Mouse (Mus musculus): ENCODE measurements at regions not wholly inside any gene's neighbourhood (a gene's known extent, or its start where the extent isn't known, plus 50 kb on each side); places are given as distances from the start of the nearest gene placed in this dataset.

DNA sequence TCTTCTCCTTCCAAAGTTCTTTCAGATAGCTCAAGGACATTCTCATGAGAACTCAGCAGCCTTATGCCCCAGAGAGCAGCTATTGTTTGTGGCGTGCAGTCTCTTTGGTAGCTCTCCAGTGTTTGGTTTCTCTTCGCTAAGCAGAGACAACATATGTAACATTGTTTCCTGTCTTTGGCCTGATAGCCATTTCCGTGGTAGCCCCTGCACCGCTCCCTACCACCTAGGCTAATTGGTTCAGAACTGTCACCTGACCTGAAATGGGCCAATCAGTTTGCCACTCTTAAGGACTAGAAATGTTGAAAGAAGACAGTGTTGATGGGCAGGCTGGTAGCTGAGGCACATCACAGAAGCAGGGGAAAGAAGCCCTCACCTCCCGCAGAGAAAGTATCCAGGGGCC lies 54.1 kb upstream of the Pkn2 start:
- no peak for ATAC-seq (ENCODE audit: low read depth)
- DNase-seq (ENCODE audit: low spot score), result no peak
- H3K4me3 ChIP-seq (ENCODE audit: low read depth, low read length), result no peak overlapping the region
- H3K9me3 ChIP-seq (ENCODE audit: control insufficient read depth, low read length), result no peaks in the 10 kb centered on the region
- H3K27ac ChIP-seq (replicated peaks; ENCODE audit: low read depth, low read length), result no peak overlapping the region
- H3K36me3 ChIP-seq (ENCODE audit: control insufficient read depth, insufficient read depth, low read length), result no peaks in the 10 kb centered on the region
- H3K4me2 ChIP-seq (ENCODE audit: low read depth, low read length), result no peak overlapping the region
- H3K27me3 ChIP-seq (replicated peaks; ENCODE audit: control insufficient read depth, insufficient read depth, low read length), result no peaks in the 10 kb centered on the region
- H3K4me1 ChIP-seq (ENCODE audit: control insufficient read depth, insufficient read depth, low read length), result no peaks in the 10 kb centered on the region
- no peak overlapping the region for H3K9ac ChIP-seq (ENCODE audit: low read depth, low read length)
- 75% methylated on average over 5 of the region's 5 CpGs for WGBS

DNA sequence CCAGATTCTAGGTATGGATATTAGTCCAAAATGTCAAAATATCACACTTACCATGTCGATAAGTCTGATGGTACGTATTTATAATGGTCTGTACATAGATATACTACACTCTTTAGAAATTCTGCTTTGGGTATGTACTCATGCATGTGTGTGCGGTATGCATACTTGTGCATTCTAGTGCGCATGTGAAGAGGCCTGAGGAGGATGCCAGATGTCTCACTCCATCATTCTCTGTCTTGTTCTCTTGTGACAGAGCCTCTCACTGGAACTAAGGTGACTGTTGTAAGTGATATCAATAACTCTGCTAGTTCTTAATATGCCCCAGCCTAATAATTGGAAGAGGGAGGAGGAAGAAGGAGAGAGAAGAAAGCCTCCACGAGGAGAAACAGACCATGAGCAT lies 52.5 kb upstream of the Pkn2 start:
- Histone ChIP-seq H3K9me3 (ENCODE audit: control insufficient read depth, low read length) (no peaks in the 10 kb centered on the region), H3K4me3 (ENCODE audit: low read depth, low read length) (no peak overlapping the region), H3K27me3 (replicated peaks; ENCODE audit: control insufficient read depth, insufficient read depth, low read length) (no peaks in the 10 kb centered on the region), H3K27ac (replicated peaks; ENCODE audit: low read depth, low read length) (no peak overlapping the region), H3K36me3 (ENCODE audit: control insufficient read depth, insufficient read depth, low read length) (no peaks in the 10 kb centered on the region), H3K4me1 (ENCODE audit: control insufficient read depth, insufficient read depth, low read length) (no peaks in the 10 kb centered on the region), H3K4me2 (ENCODE audit: low read depth, low read length) (no peak overlapping the region), H3K9ac (ENCODE audit: low read depth, low read length) (no peak overlapping the region)
- 79% methylated on average over 5 of the region's 5 CpGs for WGBS
- no peak for DNase-seq (ENCODE audit: low spot score)
- ATAC-seq (ENCODE audit: low read depth), result no peak

DNA sequence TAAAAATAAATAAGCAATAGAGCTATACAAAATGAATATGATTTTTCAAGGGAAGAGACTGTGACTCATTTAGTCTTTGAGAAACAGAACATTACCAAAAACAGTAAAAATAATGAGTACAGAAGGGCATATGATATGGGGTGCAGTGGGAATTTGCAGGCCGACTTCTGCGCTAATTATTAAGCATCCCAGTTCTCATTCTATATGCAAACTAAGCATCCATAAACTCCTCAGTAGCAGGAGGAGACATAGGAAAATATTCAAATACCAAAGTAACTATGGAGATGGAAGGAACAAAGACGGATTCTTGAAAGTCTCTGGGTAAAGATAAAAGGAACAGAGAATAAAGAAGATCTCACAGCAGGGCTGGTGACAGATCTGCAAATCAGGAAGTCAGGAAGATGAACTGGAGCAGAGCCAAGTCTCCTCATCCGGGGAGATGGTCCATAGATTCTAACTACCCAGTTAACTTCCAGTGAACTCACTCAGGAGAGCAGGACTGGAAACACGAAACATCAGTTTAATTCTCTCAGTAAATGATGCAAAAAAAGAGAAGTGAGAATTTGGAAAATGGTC lies 52.0 kb upstream of the Pkn2 start:
- DNase-seq (ENCODE audit: low spot score) (no peak), ATAC-seq (ENCODE audit: low read depth) (no peak)
- H3K9me3 ChIP-seq (ENCODE audit: control insufficient read depth, low read length), result no peaks in the 10 kb centered on the region
- H3K9ac ChIP-seq (ENCODE audit: low read depth, low read length), result no peak overlapping the region
- no peak overlapping the region for H3K27ac ChIP-seq (replicated peaks; ENCODE audit: low read depth, low read length)
- no peaks in the 10 kb centered on the region for H3K27me3 ChIP-seq (replicated peaks; ENCODE audit: control insufficient read depth, insufficient read depth, low read length)
- 73% methylated on average over 5 of the region's 5 CpGs for WGBS
- H3K4me2 ChIP-seq (ENCODE audit: low read depth, low read length), result no peak overlapping the region
- H3K4me3 ChIP-seq (ENCODE audit: low read depth, low read length), result no peak overlapping the region
- H3K36me3 ChIP-seq (ENCODE audit: control insufficient read depth, insufficient read depth, low read length), result no peaks in the 10 kb centered on the region
- no peaks in the 10 kb centered on the region for H3K4me1 ChIP-seq (ENCODE audit: control insufficient read depth, insufficient read depth, low read length)

Measured in embryonic facial prominence, embryonic 14.5 days (tissue).